Mouse (Mus musculus): ENCODE results near the gene Hist1h3f.

GRCm38 (mm10) chr13:23592614-23593013 is 48.8 kb downstream of the Hist1h3f start:
- TF ChIP-seq CTCF (IDR thresholded peaks at IDR 0.05; ENCODE audit: low read depth) (no peak), EP300 (IDR thresholded peaks at IDR 0.05; ENCODE audit: low read depth) (no peak)
